Mouse (Mus musculus) C2C12 (cell line): ENCODE measurements at regions not wholly inside any gene's neighbourhood (a gene's known extent, or its start where the extent isn't known, plus 50 kb on each side); places are given as distances from the start of the nearest gene placed in this dataset.

ENCODE experiments used
- CEBPB ChIP-seq: IDR thresholded peaks from one replicate; pipeline ENCODE4 v1.6.1; 2011; ENCODE audit warnings: low read depth, mild to moderate bottlenecking, control low read depth, moderate library complexity
- CTCF ChIP-seq: IDR thresholded peaks from one replicate; pipeline ENCODE4 v1.5.1; 2011; ENCODE audit not compliant: control insufficient read depth, insufficient read depth, insufficient read length
- MAX ChIP-seq: IDR thresholded peaks from one replicate; pipeline ENCODE4 v1.6.1; 2011; ENCODE audit warnings: mild to moderate bottlenecking, control low read depth
- USF1 ChIP-seq: IDR thresholded peaks from one replicate; pipeline ENCODE4 v1.6.1; 2011; ENCODE audit warnings: low read depth, mild to moderate bottlenecking, control low read depth, moderate library complexity

GRCm38 (mm10) chr19:15242781-15243180 is 644.9 kb upstream of the Tle4 start:
- no peak for TF ChIP-seq CEBPB
- TF ChIP-seq USF1 = no peak
- TF ChIP-seq CTCF = no peak
- TF ChIP-seq MAX = no peak
